Mouse (Mus musculus) liver, postnatal 0 days (tissue): ENCODE data around the gene Gabpb2. TPM values are rescaled to one million over a fixed set of nuclear protein-coding genes. Genes with fewer than 3 reads are reported as not detected.
"Not testable (repeated sequence)": the region's sequence is repeated elsewhere in the genome, so short reads cannot be mapped to it uniquely, and the experiment has no call there.

ENCODE experiments used
- ATAC-seq: fragments of 200-750 bp; cut with Nextera tagmentation; 2 replicates; pipeline ENCODE4 v1.8.0; 2017; ENCODE audit warnings: mild to moderate bottlenecking, moderate library complexity
- DNase-seq: peaks from one replicate; pipeline ENCODE4 v3.0.0-alpha.2; 2016
- H3K27ac ChIP-seq: fragments of 300-500 bp; sonication (generic); 2 replicates; pipeline ENCODE4 v1.5.1; 2014; ENCODE audit warnings: antibody characterized with exemption, moderate library complexity, mild to moderate bottlenecking, low read depth
- H3K27me3 ChIP-seq: fragments of 300-500 bp; sonication (generic); 2 replicates; pipeline ENCODE4 v1.6.1; 2014; ENCODE audit warnings: low read length, control low read depth, mixed read lengths; ENCODE audit not compliant: insufficient read depth
- H3K36me3 ChIP-seq: fragments of 300-500 bp; sonication (generic); replicated peaks from 2 replicates; pipeline ENCODE4 v1.6.1; 2014; ENCODE audit warnings: mild to moderate bottlenecking, control low read depth, low read length, moderate library complexity, mixed read lengths; ENCODE audit not compliant: insufficient read depth
- H3K4me1 ChIP-seq: fragments of 300-500 bp; sonication (generic); 2 replicates; pipeline ENCODE4 v1.6.1; 2014; ENCODE audit warnings: antibody characterized with exemption, mild to moderate bottlenecking, control low read depth; ENCODE audit not compliant: insufficient read depth
- H3K4me2 ChIP-seq: fragments of 300-500 bp; sonication (generic); 2 replicates; pipeline ENCODE4 v1.6.1; 2014; ENCODE audit warnings: low read depth, mild to moderate bottlenecking, low read length, moderate library complexity, mixed read lengths
- H3K4me3 ChIP-seq: fragments of 300-500 bp; sonication (generic); 2 replicates; pipeline ENCODE4 v1.5.1; 2014; ENCODE audit warnings: low read depth, low read length
- H3K9ac ChIP-seq: fragments of 300-500 bp; sonication (generic); replicated peaks from 2 replicates; pipeline ENCODE4 v1.6.1; 2014; ENCODE audit warnings: mild to moderate bottlenecking, moderate library complexity
- H3K9me3 ChIP-seq: fragments of 300-500 bp; sonication (generic); 2 replicates; pipeline ENCODE4 v1.6.1; 2016; ENCODE audit warnings: mild to moderate bottlenecking, control low read depth, low read length, mixed read lengths
- CTCF ChIP-seq: sonication (generic); IDR thresholded peaks from 2 replicates; pipeline ENCODE4 v1.5.1; 2016; ENCODE audit warnings: antibody characterized with exemption, low read depth
- EP300 ChIP-seq: IDR thresholded peaks from 2 replicates; pipeline ENCODE4 v1.6.1; 2016; ENCODE audit warnings: antibody characterized with exemption, low read depth, mild to moderate bottlenecking
- WGBS: fragments of 180-500 bp; shearing (Covaris S2); extraction: QIAGEN DNeasy Blood & Tissue Kit; methylation state at CpG from one replicate; pipeline ENCODE4 v1.1.7; 2014; ENCODE audit not compliant: insufficient replicate concordance; 5-methylcytosine and 5-hydroxymethylcytosine counted together
- microRNA-seq: library from miRNA; unstranded; fragments of <30 nt; microRNA quantifications from one replicate; pipeline ENCODE4, GENCODE M21; 2016
- polyA plus RNA-seq: library from polyadenylated mRNA; unstranded; fragments of >200 nt; fragmentation: Nextera tagmentation; extraction: Ambion mirVana; gene quantifications from 2 replicates; pipeline ENCODE4 v1.2.1, GENCODE M21; 2015

Gabpb2 gene
- polyA plus RNA-seq, 1 experiment from 2014 or later: 3.9 TPM

- H3K4me3 ChIP-seq: peak overlapping the region; percentile 52
- H3K9me3 ChIP-seq: no peaks in the 10 kb centered on the region
- WGBS: 35% methylated on average over 7 of the region's 7 CpGs
- no peak for TF ChIP-seq EP300
- no peak for TF ChIP-seq CTCF
- ATAC-seq: no peak
- H3K4me2 ChIP-seq: peak overlapping the region; percentile 70
- H3K4me1 ChIP-seq: peaks cover 37% of the 10 kb centered on the region
- H3K27ac ChIP-seq: peak overlapping the region; percentile 49
- H3K27me3 ChIP-seq: no peaks in the 10 kb centered on the region
- peak overlapping the region; percentile 51; the same call in 1 of the 2 replicates for H3K9ac ChIP-seq
- peak; percentile 34 for DNase-seq
- H3K36me3 ChIP-seq: peaks cover 20% of the 10 kb centered on the region; the same call in 1 of the 2 replicates
Observed at GRCm38 (mm10) chr3:95135433-95136052, 82.2 kb downstream of the Gabpb2 start.

DNA sequence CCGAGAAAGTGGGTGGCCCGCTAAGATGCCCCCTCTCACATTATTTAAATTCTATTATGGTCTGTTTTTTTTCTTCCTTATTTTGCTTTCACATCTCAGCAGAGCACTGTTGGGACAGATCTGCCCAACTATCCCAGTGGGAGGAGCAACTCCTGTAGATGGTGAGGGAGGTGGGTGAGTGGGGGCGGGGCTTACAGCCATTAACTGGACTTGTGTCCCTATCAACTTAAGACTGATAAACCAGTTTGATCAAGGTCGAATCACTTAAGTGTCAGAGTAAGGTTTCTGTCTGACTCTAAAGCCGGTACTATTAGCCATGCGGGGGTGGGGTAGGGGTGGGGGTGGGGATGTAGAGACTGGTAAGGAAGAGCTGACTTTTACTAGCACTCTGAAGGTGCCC is 82.7 kb downstream of the Gabpb2 start:
- 0 out of 2 replicates have a peak, but pooled peaks have one; percentile 20 for ATAC-seq
- WGBS: 4% methylated on average over 6 of the region's 6 CpGs
- H3K27me3 ChIP-seq: no peaks in the 10 kb centered on the region

GRCm38 (mm10) chr3:95134133-95134532 is 83.6 kb downstream of the Gabpb2 start:
- H3K9me3 ChIP-seq: not testable (repeated sequence)
- peak overlapping the region; percentile 65 for H3K4me3 ChIP-seq

More for the DNA sequence above, 82.7 kb downstream of the Gabpb2 start:
- TF ChIP-seq EP300 (no peak), CTCF (no peak)
- Histone ChIP-seq H3K36me3 (peaks cover 20% of the 10 kb centered on the region; the same call in 1 of the 2 replicates), H3K9me3 (no peaks in the 10 kb centered on the region), H3K4me3 (peak overlapping the region; percentile 52), H3K9ac (peak overlapping the region; percentile 51), H3K4me2 (peak overlapping the region; percentile 70), H3K27ac (peak overlapping the region; percentile 49), H3K4me1 (peaks cover 35% of the 10 kb centered on the region)
- peak; percentile 78 for DNase-seq

GRCm38 (mm10) chr3:95133680-95134101 is 84.0 kb downstream of the Gabpb2 start, which contains the start of the genes Scnm1 and Lysmd1:
Gene Scnm1 (minus strand): TSS chr3:95134011.
Gene Lysmd1 (plus strand): TSS chr3:95134088.
- TF ChIP-seq CTCF: peak; percentile 44
- peak; percentile 73 for TF ChIP-seq EP300
- H3K9me3 ChIP-seq: no peaks in the 10 kb centered on the region
- 0% methylated on average over 20 of the region's 20 CpGs for WGBS
- peak within 1 kb of the TSS; percentile 68 for H3K9ac ChIP-seq
- peak within 1 kb of the TSS; percentile 79 for H3K4me2 ChIP-seq
- H3K36me3 ChIP-seq: peaks cover 23% of the 10 kb centered on the region
- H3K27ac ChIP-seq: peak within 1 kb of the TSS; percentile 55
- peak within 1 kb of the TSS; percentile 65 for H3K4me3 ChIP-seq
- ATAC-seq: peak; percentile 96
- peak; percentile 93 for DNase-seq
- no peaks in the 10 kb centered on the region for H3K27me3 ChIP-seq
- H3K4me1 ChIP-seq: peaks cover 29% of the 10 kb centered on the region

More at GRCm38 (mm10) chr3:95134133-95134532, 83.6 kb downstream of the Gabpb2 start:
- peak; percentile 44 for ATAC-seq
- DNase-seq, H3K4me2 ChIP-seq, H3K27ac ChIP-seq, H3K9ac ChIP-seq, H3K27me3 ChIP-seq: not testable (repeated sequence)
- WGBS: no CpG with 5 or more reads among the region's 12 CpGs
- peaks cover 29% of the 10 kb centered on the region for H3K4me1 ChIP-seq
- H3K36me3 ChIP-seq: peaks cover 21% of the 10 kb centered on the region

- peaks cover 29% of the 10 kb centered on the region for H3K4me1 ChIP-seq
- DNase-seq: no peak
- H3K27ac ChIP-seq: peak overlapping the region; percentile 55
- TF ChIP-seq CTCF: no peak
- no peak for ATAC-seq
- WGBS: 53% methylated on average over 11 of the region's 11 CpGs
- no peaks in the 10 kb centered on the region for H3K9me3 ChIP-seq
- H3K4me2 ChIP-seq: peak overlapping the region; percentile 79
- H3K4me3 ChIP-seq: peak overlapping the region; percentile 65
- peak overlapping the region; percentile 68 for H3K9ac ChIP-seq
- H3K27me3 ChIP-seq: no peaks in the 10 kb centered on the region
- peaks cover 23% of the 10 kb centered on the region for H3K36me3 ChIP-seq
Observed at GRCm38 (mm10) chr3:95133176-95133575, 84.5 kb downstream of the Gabpb2 start.

GRCm38 (mm10) chr3:95132389-95132788 is 85.3 kb downstream of the Gabpb2 start:
- H3K9me3 ChIP-seq, H3K4me3 ChIP-seq, H3K27me3 ChIP-seq, H3K4me2 ChIP-seq, DNase-seq, H3K27ac ChIP-seq, ATAC-seq, H3K9ac ChIP-seq: not testable (repeated sequence)
- WGBS: 75% methylated on average over 2 of the region's 2 CpGs
- peak; percentile 37 for TF ChIP-seq CTCF
- Histone ChIP-seq H3K36me3 (peaks cover 20% of the 10 kb centered on the region), H3K4me1 (peaks cover 29% of the 10 kb centered on the region)

Small RNA genes within 50 kb of the gene (microRNA-seq; reads per million reads assigned to microRNA genes)
- gene Mir8099-1: not detected

Other genes starting within 250 kb of the Gabpb2 start
- gene Pi4kb, start 243.2 kb downstream of the Gabpb2 start, polyA plus RNA-seq: 5.4 and 6.5 TPM in 2 replicates
- 3.7 and 5.3 TPM in 2 replicates for gene Zfp687, start 202.5 kb downstream of the Gabpb2 start, polyA plus RNA-seq
- 142 and 143 TPM in 2 replicates for gene Psmd4, start 175.3 kb downstream of the Gabpb2 start, polyA plus RNA-seq
- gene Pip5k1a, start 111.0 kb downstream of the Gabpb2 start, polyA plus RNA-seq: 6.4 and 7.1 TPM in 2 replicates
- gene Vps72, start 106.9 kb downstream of the Gabpb2 start, polyA plus RNA-seq: 27.4 and 27.9 TPM in 2 replicates
- gene Tmod4, start 93.4 kb downstream of the Gabpb2 start, polyA plus RNA-seq: 0.19 and 1.5 TPM in 2 replicates
- gene Scnm1, start 83.9 kb downstream of the Gabpb2 start, polyA plus RNA-seq: 19.3 and 23.7 TPM in 2 replicates
- 6.7 and 7.0 TPM in 2 replicates for gene Lysmd1, start 83.8 kb downstream of the Gabpb2 start, polyA plus RNA-seq
- 13.0 and 13.1 TPM in 2 replicates for gene Tnfaip8l2, start 75.6 kb downstream of the Gabpb2 start, polyA plus RNA-seq
- 0.28 and 0.71 TPM in 2 replicates for gene Sema6c, start 57.5 kb downstream of the Gabpb2 start, polyA plus RNA-seq
- 31.7 and 32.3 TPM in 2 replicates for gene Cdc42se1, start 10.8 kb upstream of the Gabpb2 start, polyA plus RNA-seq
- gene Mllt11, start 14.3 kb upstream of the Gabpb2 start, polyA plus RNA-seq: 2.0 and 2.3 TPM in 2 replicates
- gene Gm128, start 23.7 kb upstream of the Gabpb2 start, polyA plus RNA-seq: 0.08 TPM in 1 of 2 replicates, not detected in the other
- gene Bnipl, start 33.3 kb upstream of the Gabpb2 start, polyA plus RNA-seq: not detected in 2 replicates
- gene Mindy1, start 63.4 kb upstream of the Gabpb2 start, polyA plus RNA-seq: 41.4 and 42.8 TPM in 2 replicates
- 10.6 and 10.7 TPM in 2 replicates for gene Prune1, start 64.2 kb upstream of the Gabpb2 start, polyA plus RNA-seq
- gene Anxa9, start 89.3 kb upstream of the Gabpb2 start, polyA plus RNA-seq: 1.2 TPM in 2 replicates
- 124 and 125 TPM in 2 replicates for gene Cers2, start 96.9 kb upstream of the Gabpb2 start, polyA plus RNA-seq
- gene Setdb1, start 139.3 kb upstream of the Gabpb2 start, polyA plus RNA-seq: 6.3 and 6.6 TPM in 2 replicates
- gene 4930558C23Rik, start 184.9 kb upstream of the Gabpb2 start, polyA plus RNA-seq: not detected in 2 replicates
- 7.9 and 9.4 TPM in 2 replicates for gene Arnt, start 216.5 kb upstream of the Gabpb2 start, polyA plus RNA-seq